Mouse (Mus musculus) MN1 (cell line): ENCODE measurements around the gene Cbfa2t2.

ENCODE experiments used
- DNase-seq: peaks from one replicate; pipeline ENCODE4 v3.0.0-alpha.2; 2016; ENCODE audit warnings: low spot score

The Cbfa2t2 gene

DNA sequence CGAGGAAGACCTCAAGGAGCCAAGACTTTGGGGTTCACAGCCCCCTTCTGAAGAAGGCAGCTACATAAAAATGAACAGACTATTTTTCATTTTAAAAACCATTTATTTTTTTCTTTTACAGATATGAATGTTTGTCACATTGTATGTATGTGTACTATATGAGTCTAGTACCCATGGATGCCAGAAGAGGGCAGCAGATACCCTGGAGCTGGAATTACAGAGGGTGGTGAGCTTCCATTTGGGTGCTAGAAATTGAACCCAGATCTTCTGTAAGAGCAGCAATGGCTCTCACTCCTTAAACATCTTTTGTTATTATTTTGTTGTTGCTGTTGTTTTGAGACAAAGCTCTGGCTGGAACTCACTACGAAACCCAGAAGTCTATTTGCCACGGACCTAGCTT is 10.8 kb upstream of the Cbfa2t2 start:
- DNase-seq, result no peak

DNA sequence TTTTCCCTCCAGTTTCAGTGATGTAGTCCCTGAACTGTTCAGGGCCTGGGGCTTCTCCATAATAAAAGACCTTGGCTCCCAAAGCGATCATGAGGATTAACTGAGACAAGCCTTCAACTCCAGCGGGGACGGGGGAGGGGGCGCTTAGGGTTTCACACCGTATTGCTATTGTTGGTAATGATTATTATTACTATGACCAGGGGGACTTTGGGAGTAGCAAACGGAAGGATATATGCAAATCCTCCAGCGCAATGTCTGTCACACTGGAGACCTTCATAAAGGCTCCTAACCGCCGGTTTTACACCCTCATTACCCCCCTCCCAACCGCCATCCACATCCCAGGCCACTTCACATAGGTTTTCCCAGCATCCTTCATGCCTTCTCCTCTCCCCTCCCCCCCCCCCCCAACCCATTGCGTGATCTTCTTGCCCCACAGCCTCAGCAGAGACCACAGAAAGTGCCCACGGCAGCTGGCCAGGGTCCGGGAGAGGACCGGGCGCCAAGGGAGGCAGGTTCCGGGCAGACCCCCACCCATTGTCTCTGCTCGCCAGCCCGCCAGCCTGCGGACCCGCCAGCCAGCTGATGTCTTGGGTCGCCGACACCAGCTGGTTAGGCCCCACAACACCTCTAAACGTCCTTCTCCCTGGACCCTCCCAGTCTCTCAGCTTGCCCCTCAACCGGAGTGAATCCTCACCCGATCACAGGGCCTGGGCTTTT is 9.9 kb upstream of the Cbfa2t2 start:
- DNase-seq, result no peak

DNA sequence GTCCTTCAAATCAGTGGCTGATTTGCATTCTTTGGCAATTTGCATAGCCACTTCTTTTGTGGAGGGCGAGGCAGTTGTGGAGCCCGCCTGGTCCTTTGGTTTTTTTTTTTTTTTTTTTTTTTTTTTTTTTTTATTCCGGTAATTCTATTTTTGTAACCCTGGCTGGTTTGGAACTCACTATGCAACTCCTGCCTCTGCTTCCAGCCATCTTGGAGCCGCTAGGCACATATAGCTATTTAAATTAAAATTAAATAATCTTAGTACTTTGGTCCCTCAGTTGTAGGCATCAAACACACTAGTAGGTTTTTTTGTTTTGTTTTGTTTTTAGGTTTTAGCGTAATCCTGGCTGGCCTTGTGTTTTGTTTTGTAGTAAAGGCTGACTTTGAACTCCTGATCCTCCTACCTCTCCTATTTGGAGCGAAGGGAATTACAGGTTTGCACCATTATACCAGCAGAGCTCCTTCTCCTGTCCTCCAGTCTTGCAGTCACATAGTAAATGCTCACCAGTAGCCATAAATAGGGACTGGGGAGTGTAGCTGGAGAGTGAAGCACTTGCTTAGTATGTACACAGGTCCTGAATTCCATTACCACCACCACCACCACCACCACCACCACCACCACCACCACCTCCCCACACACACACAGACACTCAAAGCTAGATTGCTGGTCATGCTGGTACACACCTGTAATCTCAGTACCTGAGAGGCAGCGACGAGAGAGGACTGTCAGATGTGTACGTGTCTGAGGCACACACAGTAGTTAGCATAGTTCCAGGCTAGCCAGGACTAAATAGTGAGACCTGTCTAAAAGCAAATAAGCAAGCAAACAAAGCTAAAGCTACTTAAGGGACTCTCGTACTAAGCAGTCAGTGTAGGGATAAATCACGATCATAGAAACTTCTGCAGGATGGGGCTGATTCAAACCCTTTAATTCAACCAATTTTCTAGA is 9.1 kb upstream of the Cbfa2t2 start:
- DNase-seq, result no peak

DNA sequence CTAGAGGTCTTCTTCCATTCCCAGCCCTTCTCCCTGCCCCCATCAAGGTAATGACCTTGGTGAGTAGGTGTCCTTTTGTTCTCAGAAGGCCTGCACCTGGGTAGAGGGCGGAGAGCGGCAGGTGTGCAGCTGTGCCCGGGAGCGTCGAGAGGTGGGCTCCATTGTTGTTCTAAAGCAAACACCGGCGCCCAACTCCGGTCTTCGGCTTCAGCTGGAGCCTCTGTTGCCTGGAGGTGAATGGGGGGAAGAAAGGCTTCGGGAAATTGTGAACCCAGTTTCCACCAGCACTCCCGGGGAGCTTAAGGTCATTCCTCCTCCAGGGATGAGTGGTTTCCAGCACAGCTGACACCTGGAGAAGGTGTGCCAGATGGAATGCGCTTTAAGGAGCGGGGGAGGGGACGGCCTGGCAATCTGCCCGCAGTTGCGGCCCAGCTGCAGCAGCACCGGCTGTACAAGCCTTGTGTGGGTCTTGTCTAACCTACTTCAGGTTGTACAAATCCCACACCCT is 8.4 kb upstream of the Cbfa2t2 start:
- no peak for DNase-seq

DNA sequence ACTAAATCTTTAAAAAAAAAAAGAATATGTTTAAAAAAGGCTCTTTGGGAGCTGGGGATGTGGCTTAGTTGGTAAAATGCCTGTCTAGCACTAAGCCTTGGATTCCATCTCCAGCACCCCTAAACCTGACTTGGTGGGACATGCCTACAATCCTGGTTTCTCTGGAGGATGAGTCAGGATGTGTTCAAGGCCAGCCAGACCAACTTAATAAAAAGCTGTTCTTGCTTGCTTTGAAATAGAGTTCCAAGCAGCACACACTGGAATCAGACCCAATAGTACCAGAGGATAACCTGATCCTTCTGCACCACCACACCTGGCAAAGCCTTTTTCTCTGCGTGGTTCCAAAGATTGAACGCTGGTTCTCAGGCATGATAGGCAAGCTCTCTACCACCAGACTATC is 5.7 kb upstream of the Cbfa2t2 start:
- DNase-seq, result no peak

DNA sequence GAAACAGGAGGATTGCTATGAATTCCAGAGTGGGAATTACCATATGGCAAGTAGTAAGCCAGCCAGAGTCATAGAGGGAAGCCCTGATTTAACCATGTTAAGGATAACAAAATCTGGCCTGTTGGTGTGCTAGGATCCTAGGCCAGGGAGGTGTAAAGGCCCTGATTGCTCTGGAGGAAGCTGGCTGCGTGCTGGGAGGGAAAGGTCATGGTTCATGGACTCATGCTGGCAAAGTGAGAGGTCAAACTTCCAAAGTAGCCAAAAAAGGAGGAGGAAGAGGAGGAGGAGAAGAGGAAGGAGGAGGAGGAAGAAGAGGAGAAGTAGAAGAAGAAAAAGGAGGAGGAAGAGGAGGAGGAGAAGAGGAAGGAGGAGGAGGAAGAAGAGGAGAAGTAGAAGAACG is 3.6 kb upstream of the Cbfa2t2 start:
- DNase-seq, result no peak

DNA sequence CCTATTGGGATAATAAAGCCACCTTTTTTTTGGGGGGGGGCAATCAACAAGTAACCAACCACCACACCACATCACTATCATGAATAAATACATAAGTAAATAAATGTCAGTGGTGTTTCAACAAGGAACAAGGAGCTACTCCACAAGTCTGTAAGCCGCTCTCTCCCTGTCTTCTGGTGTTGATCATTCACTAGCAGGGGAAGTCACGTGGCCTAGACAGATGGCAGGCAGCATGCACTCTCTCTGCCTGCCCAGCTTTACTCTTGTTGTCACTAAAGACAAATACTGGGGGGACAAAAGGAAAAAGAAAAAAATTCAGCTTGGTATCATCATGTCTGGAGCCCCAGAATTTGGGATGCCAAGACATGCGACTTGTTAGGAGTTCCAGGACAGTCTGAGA is 2.9 kb upstream of the Cbfa2t2 start:
- DNase-seq, result no peak

DNA sequence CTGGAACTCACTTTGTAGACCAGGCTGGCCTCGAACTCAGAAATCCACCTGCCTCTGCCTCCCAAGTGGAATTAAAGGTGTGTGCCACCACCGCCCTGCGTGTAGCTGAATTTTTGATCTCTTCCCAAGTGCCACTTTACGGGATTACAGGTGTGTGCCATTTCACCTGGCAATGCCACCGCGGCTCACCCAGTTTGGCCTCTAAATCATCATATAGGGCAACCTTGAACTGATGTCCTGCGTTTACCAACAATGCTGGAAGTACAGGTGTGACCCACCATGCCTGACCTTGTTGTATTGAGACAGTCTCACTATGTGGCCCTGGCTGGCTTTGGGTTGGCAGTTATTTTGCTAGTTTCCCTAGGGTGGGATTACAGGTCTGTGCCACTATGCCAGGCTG is 1.6 kb upstream of the Cbfa2t2 start:
- DNase-seq, result no peak

DNA sequence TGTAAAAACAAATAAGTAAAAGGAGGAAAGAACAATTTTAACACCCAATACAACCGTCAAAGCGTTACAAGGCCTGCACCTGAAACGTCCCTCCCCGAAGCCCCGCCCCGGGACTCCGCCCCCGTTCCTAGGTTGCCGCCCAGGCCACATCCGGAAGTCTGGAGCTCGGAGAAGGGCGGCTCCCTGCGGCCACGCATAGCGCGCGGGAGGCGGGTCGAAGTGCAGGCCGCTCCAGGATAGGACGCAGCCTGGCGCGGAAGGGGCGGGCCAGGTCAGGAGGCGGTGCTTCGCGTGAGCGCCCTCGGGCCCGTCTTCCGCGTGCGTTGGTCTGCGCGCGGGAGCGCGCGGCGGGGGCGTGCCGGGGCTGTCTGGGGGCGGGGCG is 214 bp upstream of the Cbfa2t2 start:
- DNase-seq, result peak; percentile 99

DNA sequence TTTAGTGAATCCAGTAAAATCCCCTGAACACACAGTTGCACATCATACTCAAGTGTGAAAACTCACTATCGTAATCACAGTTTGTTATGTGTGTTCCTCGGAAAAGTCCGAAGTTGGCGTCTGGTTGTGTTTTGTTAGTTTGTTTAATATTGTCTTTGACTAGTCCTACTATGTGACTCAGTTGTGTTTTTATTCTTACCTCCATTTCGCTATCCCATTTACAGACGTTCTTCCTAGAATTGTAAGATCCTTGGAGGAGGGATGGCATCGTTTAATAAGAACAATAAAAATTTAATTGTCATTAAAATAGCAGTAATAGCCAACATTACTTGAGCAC is 878 bp downstream of the Cbfa2t2 start:
- no peak for DNase-seq

DNA sequence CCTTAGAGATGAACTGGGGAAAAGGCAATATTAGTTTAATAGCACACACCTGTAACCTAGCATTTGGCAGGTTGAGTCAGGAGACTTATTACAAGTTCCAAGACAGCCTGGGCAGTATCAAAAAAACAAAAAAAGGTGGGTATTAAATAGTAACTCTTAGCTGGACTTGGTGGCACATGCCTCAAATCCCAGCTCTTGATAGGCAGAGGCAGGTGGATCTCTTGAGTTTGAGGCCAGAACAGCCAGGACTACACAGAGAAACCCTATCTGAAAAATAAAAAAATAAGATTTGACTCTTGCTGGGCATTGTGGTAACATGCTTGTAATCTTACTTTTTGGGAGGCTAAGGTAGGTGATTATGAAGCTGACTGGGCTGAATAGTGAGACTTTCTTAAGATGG is 4.2 kb downstream of the Cbfa2t2 start:
- DNase-seq, result no peak

DNA sequence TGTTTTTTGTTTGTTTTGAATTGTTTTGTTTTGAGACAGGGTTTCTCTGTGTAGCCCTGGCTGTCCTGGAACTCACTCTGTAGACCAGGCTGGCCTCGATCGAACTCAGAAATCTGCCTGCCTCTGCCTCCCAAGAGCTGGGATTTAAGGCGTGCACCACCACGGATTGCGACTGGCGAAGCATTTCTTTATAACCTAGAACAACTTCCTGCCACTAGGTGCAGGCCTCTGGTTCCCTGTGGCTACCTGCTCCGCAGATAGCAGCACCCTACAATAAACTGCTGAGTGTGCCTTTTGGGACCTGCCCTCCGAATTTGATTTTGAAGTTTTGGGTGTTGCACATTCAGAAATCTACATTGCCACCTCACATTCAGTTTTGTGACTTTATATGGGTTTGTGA is 11.5 kb downstream of the Cbfa2t2 start:
- DNase-seq, result no peak

DNA sequence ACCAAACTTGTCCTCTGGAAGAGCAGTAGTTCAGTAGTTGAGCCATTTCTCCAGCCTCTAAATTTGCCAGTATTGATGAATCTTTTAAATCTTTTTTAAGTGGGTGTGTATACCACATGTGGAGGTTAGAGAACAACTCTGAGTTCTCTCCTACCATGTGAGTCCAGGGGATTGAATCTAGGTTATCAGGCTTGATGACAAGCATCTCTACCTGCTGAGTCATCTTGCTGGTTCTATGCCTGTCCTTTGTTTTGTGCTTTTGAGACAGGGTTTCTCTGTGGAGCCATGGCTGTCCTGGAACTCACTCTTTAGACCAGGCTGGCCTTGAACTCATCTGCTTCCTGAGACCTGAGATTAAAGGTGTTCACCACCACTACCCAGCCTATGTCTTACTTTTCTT is 12.4 kb downstream of the Cbfa2t2 start:
- no peak for DNase-seq

DNA sequence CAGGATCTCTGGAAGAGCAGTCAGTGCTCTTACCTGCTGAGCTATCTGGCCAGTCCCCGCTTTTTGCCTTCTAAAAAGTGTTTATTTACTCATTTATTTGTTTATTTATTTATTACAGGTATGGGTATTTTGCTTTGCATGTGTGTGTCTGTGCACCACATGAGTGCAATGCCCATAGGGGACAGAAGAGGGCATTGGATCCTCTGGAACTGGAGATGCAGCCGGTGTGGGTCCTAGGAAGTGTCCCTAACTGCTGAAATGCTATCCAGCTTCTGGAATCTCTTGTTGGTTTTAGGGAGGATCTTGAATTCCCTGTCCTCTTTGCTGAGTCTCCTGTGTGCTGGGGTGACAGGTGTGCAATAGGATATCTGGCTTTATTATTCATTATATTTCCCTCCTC is 16.7 kb downstream of the Cbfa2t2 start:
- DNase-seq, result no peak

DNA sequence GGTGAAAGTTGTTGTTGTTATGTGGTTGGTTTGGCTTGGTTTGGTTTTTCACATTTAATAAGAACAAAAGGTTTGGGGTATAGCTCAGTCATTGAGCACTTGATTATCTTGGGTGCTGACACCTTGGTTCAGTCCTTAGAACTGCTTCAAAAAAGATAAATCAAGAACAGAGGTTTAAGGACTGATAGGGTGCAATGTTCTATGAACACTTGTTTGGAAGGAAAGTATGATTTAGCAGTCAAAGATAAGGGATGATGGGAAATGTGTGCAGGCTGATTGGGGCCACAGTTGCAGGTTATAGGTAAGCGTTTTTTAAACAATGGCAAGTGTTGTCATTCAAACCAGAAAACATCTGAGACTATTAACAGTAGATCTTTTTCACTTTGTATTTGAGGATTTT is 17.8 kb downstream of the Cbfa2t2 start:
- DNase-seq, result no peak

DNA sequence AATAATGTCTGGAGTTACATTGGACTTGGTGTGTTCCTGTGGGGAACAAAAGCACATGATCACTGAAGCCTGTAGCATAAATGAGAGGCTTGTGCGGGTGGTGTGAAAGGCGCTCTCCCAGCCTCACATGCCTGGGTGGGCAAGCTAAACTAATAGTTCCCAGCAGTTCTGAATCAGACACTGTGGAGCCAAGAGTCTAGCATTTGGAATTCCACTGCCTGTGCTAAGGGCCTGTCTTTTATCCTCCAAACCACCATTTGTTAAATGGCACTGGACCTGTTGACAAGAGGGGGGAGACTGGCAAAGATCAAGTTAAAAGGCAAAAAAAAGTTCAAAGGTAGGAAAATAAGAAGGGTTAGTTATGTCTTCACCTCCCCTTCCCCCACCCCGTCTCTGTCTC is 18.3 kb downstream of the Cbfa2t2 start:
- DNase-seq, result no peak

DNA sequence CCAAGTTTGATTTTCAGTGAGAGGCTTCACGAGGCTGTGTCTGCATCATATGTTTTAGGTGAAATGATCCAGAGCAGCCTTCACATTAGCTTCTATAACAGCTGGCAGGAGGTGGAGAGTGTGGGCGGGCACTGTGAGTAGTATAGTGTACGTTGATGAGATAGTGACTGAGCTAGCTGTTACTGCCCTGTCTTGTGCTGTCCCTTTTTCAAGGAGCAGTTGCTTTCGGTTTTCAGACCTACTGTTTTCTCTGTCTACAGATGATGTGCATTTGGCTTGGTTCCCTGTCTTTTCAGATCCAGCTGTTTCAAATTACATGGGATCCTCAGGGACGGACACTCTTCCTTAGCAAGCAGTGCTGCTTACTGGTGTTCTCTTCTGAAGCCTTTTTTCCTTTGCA is 19.5 kb downstream of the Cbfa2t2 start:
- DNase-seq, result peak; percentile 92

DNA sequence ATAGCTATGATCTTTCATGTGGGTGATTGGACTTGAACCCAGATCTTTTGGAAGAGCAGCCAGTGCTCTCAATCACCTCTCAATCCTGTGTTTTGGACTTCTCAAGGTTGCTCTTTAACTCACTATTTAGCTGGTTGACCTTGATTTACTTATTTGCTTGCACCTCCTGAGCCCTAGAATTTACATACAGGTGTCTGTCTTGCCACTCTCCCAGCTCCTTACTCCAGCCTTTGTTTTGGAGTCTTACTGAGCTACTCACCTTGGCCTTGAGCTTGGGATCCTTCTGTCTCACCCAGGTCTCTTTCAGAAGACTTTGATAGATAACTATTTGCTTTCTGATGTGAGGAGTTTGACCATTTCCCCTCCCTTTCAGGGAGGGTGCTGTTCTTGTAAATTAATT is 20.3 kb downstream of the Cbfa2t2 start:
- no peak for DNase-seq

DNA sequence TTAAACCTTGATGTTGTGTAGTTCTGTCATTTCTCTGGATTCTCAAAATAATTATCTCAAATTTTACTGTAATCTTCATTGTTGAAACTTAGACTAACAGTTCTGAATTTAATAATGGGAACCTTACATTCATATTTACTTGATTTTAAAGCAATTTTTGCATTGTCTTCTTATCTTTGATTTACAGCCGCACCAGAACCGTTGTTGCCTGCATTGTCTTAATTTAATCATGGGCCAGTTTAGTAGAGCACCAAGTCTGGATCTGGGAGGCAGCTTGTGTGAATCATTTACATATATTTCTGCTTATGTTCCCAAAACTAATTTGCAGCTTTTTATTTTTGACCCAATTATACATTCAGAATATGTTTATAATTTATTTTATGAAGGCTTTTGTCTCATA is 23.0 kb downstream of the Cbfa2t2 start:
- peak; percentile 72 for DNase-seq

DNA sequence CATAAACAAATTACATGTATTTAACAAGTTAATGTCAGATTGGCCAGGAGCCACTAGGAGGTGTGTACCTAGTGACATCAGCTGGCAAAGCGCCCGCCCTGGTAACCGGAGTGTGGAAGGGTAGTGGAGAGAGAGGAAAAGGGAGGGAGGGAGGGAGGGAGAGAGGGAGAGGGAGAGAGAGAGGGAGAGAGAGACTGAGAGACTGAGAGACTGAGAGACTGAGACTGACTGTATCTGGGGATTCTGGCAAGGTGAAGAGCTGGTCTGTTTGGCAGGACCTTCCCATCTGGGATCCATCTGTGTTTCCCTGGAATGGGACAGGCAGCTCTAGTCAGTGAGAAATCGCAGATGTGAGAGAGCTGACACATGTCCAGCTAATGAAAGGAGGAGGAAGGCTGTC is 23.6 kb downstream of the Cbfa2t2 start:
- peak; percentile 96 for DNase-seq

DNA sequence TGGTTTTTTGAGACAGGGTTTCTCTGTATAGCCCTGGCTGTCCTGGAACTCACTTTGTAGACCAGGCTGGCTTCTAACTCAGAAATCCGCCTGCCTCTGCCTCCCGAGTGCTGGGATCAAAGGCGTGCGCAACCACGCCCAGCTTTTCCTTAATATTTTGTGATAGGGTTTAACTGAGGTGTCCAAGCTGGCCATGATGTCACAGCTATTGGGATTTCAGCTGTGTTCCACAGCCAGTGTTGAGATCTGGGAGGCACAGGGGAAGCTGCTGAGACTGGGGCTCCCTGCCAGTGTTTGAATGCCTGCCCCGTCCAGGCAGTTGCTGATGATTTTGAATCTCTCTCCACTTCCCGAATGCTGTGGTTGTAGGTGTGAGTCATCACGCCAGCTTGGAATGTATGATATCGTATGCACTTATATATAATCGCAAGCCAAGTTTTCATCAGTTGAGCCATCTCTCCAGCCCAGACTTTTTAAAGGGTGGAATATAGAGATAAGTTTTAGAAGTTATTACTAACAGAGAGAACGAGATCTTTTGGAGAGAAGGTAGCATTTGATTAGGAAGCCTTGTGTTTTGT is 27.4 kb downstream of the Cbfa2t2 start:
- peak; percentile 44 for DNase-seq

DNA sequence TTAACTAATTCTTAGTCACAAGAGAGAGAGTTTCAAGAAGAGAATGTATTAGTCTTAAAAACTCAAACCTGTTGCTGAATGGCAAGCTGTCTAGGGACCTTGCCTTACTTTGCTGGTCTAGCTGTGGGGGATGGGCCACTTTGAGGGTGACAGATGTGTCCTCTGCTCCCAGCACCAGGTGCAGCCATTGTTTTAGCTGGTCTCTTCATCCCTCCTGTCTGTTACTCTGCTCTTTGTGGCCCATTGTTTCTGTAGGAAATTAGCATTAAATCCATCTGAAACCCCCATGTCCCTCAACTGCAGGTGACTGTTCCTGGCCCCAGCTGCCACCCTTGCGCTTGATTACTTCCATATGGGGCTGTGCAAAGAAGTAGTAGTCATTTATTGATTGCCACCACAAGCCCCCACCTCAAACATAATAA is 29.6 kb downstream of the Cbfa2t2 start:
- DNase-seq, result no peak

DNA sequence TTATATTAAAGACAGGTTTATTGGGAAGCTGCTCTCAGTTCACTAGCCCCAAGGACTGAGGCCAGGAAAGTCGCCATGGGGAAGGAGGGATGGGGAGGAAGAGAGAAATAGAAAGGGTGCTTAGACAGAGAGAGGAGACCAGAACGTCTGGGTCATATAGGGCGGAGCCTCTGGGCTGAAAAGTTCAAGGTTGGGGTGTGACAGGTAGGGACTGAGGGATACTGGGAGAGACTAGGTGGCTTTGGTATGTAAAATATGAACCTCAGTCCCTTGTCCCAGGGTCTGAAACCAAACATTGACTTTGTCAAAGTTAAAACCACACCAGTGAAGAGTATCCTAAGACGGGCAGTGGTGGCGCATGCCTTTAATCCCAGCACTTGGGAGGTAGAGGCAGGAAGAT is 30.9 kb downstream of the Cbfa2t2 start:
- no peak for DNase-seq
